Mouse (Mus musculus): ENCODE data around the gene Limk1. TPM values are rescaled to one million over a fixed set of nuclear protein-coding genes. Genes with fewer than 3 reads are reported as not detected.

The Limk1 gene
- polyA plus RNA-seq, 1 experiment: 5.4 TPM

GRCm38 (mm10) chr5:134639269-134639682 is 49.1 kb downstream of the Limk1 start, which contains the start of gene Eif4h:
Eif4h (minus strand) TSS chr5:134639490.
- 1% methylated on average over 52 of the region's 52 CpGs for WGBS
- peak; percentile 59 for DNase-seq (ENCODE audit: low read depth, low spot score)

- WGBS: under 1% methylated on average over 79 of the region's 85 CpGs
- no peak for DNase-seq (ENCODE audit: low read depth, low spot score)
Observed at GRCm38 (mm10) chr5:134638461-134639268, 49.7 kb downstream of the Limk1 start.

- DNase-seq (ENCODE audit: low read depth, low spot score): no peak
- WGBS: 2% methylated on average over 5 of the region's 5 CpGs
Observed at GRCm38 (mm10) chr5:134637820-134638367, 50.5 kb downstream of the Limk1 start.

GRCm38 (mm10) chr5:134632841-134633240 is 55.6 kb downstream of the Limk1 start:
- no peak for DNase-seq (ENCODE audit: low read depth, low spot score)
- 40% methylated on average over 2 of the region's 2 CpGs for WGBS

- no peak for DNase-seq (ENCODE audit: low read depth, low spot score)
Observed at GRCm38 (mm10) chr5:134630835-134631234, 57.6 kb downstream of the Limk1 start.

GRCm38 (mm10) chr5:134629508-134629907 is 58.9 kb downstream of the Limk1 start:
- DNase-seq (ENCODE audit: low read depth, low spot score): no peak
- WGBS: 33% methylated on average over 4 of the region's 4 CpGs

- 74% methylated on average over 2 of the region's 2 CpGs for WGBS
Observed at GRCm38 (mm10) chr5:134622069-134622468, 66.3 kb downstream of the Limk1 start.

GRCm38 (mm10) chr5:134621099-134621640 is 67.2 kb downstream of the Limk1 start:
- DNase-seq (ENCODE audit: low read depth, low spot score): no peak
- 85% methylated on average over 16 of the region's 16 CpGs for WGBS

More at GRCm38 (mm10) chr5:134622069-134622468, 66.3 kb downstream of the Limk1 start:
- no peak for DNase-seq (ENCODE audit: low read depth, low spot score)

- WGBS: 91% methylated on average over 9 of the region's 9 CpGs
- no peak for DNase-seq (ENCODE audit: low read depth, low spot score)
Observed at GRCm38 (mm10) chr5:134620457-134620856, 67.9 kb downstream of the Limk1 start.

- 39% methylated on average over 3 of the region's 3 CpGs for WGBS
Observed at GRCm38 (mm10) chr5:134617071-134617470, 71.3 kb downstream of the Limk1 start.

GRCm38 (mm10) chr5:134615780-134616179 is 72.6 kb downstream of the Limk1 start:
- WGBS: 64% methylated on average over 4 of the region's 4 CpGs
- DNase-seq (ENCODE audit: low read depth, low spot score): no peak

More at GRCm38 (mm10) chr5:134617071-134617470, 71.3 kb downstream of the Limk1 start:
- DNase-seq (ENCODE audit: low read depth, low spot score): no peak

- 82% methylated on average over 8 of the region's 8 CpGs for WGBS
Observed at GRCm38 (mm10) chr5:134615380-134615779, 73.0 kb downstream of the Limk1 start.

GRCm38 (mm10) chr5:134614802-134615201 is 73.6 kb downstream of the Limk1 start, which contains the start of gene Lat2:
Lat2 (minus strand) TSS chr5:134615025.
- DNase-seq (ENCODE audit: low read depth, low spot score): no peak
- WGBS: 66% methylated on average over 7 of the region's 7 CpGs

More at GRCm38 (mm10) chr5:134615380-134615779, 73.0 kb downstream of the Limk1 start:
- no peak for DNase-seq (ENCODE audit: low read depth, low spot score)

GRCm38 (mm10) chr5:134614296-134614695 is 74.1 kb downstream of the Limk1 start:
- 83% methylated on average over 8 of the region's 8 CpGs for WGBS

GRCm38 (mm10) chr5:134613727-134614126 is 74.7 kb downstream of the Limk1 start:
- WGBS: 82% methylated on average over 9 of the region's 9 CpGs
- no peak for DNase-seq (ENCODE audit: low read depth, low spot score)

More at GRCm38 (mm10) chr5:134614296-134614695, 74.1 kb downstream of the Limk1 start:
- DNase-seq (ENCODE audit: low read depth, low spot score): no peak

- DNase-seq (ENCODE audit: low read depth, low spot score): no peak
- WGBS: 49% methylated on average over 8 of the region's 8 CpGs
Observed at GRCm38 (mm10) chr5:134611810-134612521, 76.4 kb downstream of the Limk1 start.

- 72% methylated on average over 12 of the region's 12 CpGs for WGBS
- no peak for DNase-seq (ENCODE audit: low read depth, low spot score)
Observed at GRCm38 (mm10) chr5:134609916-134610643, 78.3 kb downstream of the Limk1 start.

- no peak for DNase-seq (ENCODE audit: low read depth, low spot score)
- 58% methylated on average over 5 of the region's 5 CpGs for WGBS
Observed at GRCm38 (mm10) chr5:134607121-134607520, 81.3 kb downstream of the Limk1 start.

- DNase-seq (ENCODE audit: low read depth, low spot score): no peak
Observed at GRCm38 (mm10) chr5:134606314-134606713, 82.1 kb downstream of the Limk1 start.
